Mouse (Mus musculus) forebrain, embryonic 14.5 days (tissue): ENCODE measurements at regions not wholly inside any gene's neighbourhood (a gene's known extent, or its start where the extent isn't known, plus 50 kb on each side); places are given as distances from the start of the nearest gene placed in this dataset.

Source experiments
- ATAC-seq: fragments of 200-750 bp; cut with Nextera tagmentation; 2 replicates; pipeline ENCODE4 v1.8.0; 2017; ENCODE audit warnings: mild to moderate bottlenecking, moderate library complexity
- DNase-seq: peaks from one replicate; pipeline ENCODE4 v3.0.0-alpha.2; 2015; ENCODE audit warnings: low spot score
- H3K27ac ChIP-seq: fragments of 300-500 bp; sonication (generic); 2 replicates; pipeline ENCODE4 v1.5.1; 2014; ENCODE audit warnings: low read depth, mild to moderate bottlenecking, control low read depth, low read length, moderate library complexity
- H3K27me3 ChIP-seq: fragments of 300-500 bp; sonication (generic); replicated peaks from 2 replicates; pipeline ENCODE4 v1.6.1; 2014; ENCODE audit warnings: low read length, control low read depth, mixed read lengths; ENCODE audit not compliant: control insufficient read depth, insufficient read depth
- H3K36me3 ChIP-seq: fragments of 300-500 bp; sonication (generic); 2 replicates; pipeline ENCODE4 v1.6.1; 2014; ENCODE audit warnings: low read length, control low read depth; ENCODE audit not compliant: control insufficient read depth, insufficient read depth
- H3K4me1 ChIP-seq: fragments of 300-500 bp; sonication (generic); 2 replicates; pipeline ENCODE4 v1.6.1; 2014; ENCODE audit warnings: antibody characterized with exemption, low read length, control low read depth; ENCODE audit not compliant: control insufficient read depth, insufficient read depth
- H3K4me2 ChIP-seq: fragments of 300-500 bp; sonication (generic); 2 replicates; pipeline ENCODE4 v1.6.1; 2014; ENCODE audit warnings: mild to moderate bottlenecking, control low read depth, low read length
- H3K4me3 ChIP-seq: fragments of 300-500 bp; sonication (generic); 2 replicates; pipeline ENCODE4 v1.5.1; 2014; ENCODE audit warnings: low read depth, low read length, control low read depth
- H3K9ac ChIP-seq: fragments of 300-500 bp; sonication (generic); 2 replicates; pipeline ENCODE4 v1.6.1; 2014; ENCODE audit warnings: mild to moderate bottlenecking, low read length, control low read depth, moderate library complexity
- H3K9me3 ChIP-seq: fragments of 300-500 bp; sonication (generic); replicated peaks from 2 replicates; pipeline ENCODE4 v1.6.1; 2016; ENCODE audit warnings: low read length, control low read depth, mixed read lengths; ENCODE audit not compliant: control insufficient read depth
- WGBS: fragments of 180-500 bp; shearing (Covaris S2); extraction: QIAGEN DNeasy Blood & Tissue Kit; methylation state at CpG from one replicate; pipeline ENCODE4 v1.1.7; 2014; 5-methylcytosine and 5-hydroxymethylcytosine counted together

- H3K4me2 ChIP-seq, result no peak overlapping the region
- H3K27ac ChIP-seq, result no peak overlapping the region
- no peaks in the 10 kb centered on the region for H3K9me3 ChIP-seq
- no peaks in the 10 kb centered on the region for H3K4me1 ChIP-seq
- H3K36me3 ChIP-seq, result no peaks in the 10 kb centered on the region
- no peak overlapping the region for H3K4me3 ChIP-seq
- no peak for ATAC-seq
- no peaks in the 10 kb centered on the region for H3K27me3 ChIP-seq
- DNase-seq, result no peak
- H3K9ac ChIP-seq, result no peak overlapping the region
- WGBS, result 80% methylated on average over 1 of the region's 1 CpGs
Observed at GRCm38 (mm10) chr10:46905337-46905736, 1327.7 kb downstream of the Hace1 start.

GRCm38 (mm10) chr10:46922527-46923200 is 1345.0 kb downstream of the Hace1 start:
- Histone ChIP-seq H3K4me2 (no peak overlapping the region), H3K4me3 (no peak overlapping the region), H3K4me1 (peaks cover 4% of the 10 kb centered on the region; the same call in 1 of the 2 replicates), H3K9me3 (no peaks in the 10 kb centered on the region), H3K27ac (peak overlapping the region; percentile 30; the same call in 1 of the 2 replicates), H3K27me3 (no peaks in the 10 kb centered on the region), H3K9ac (no peak overlapping the region), H3K36me3 (no peaks in the 10 kb centered on the region)
- DNase-seq (peak; percentile 69), ATAC-seq (peak; percentile 92)
- 3% methylated on average over 7 of the region's 7 CpGs for WGBS

- DNase-seq, result peak; percentile 11
- Histone ChIP-seq H3K9me3 (no peaks in the 10 kb centered on the region), H3K36me3 (no peaks in the 10 kb centered on the region), H3K4me1 (no peaks in the 10 kb centered on the region), H3K27me3 (no peaks in the 10 kb centered on the region), H3K27ac (no peak overlapping the region), H3K4me2 (no peak overlapping the region), H3K9ac (no peak overlapping the region), H3K4me3 (no peak overlapping the region)
- ATAC-seq, result no peak
Observed at GRCm38 (mm10) chr10:46934311-46934710, 1356.7 kb downstream of the Hace1 start.

GRCm38 (mm10) chr10:46936248-46936970 is 1358.8 kb downstream of the Hace1 start:
- H3K9me3 ChIP-seq, result no peaks in the 10 kb centered on the region
- 13% methylated on average over 5 of the region's 5 CpGs for WGBS
- peak; percentile 72 for ATAC-seq

GRCm38 (mm10) chr10:46939338-46939737 is 1361.7 kb downstream of the Hace1 start:
- Histone ChIP-seq H3K4me2 (no peak overlapping the region), H3K27ac (no peak overlapping the region), H3K4me1 (no peaks in the 10 kb centered on the region), H3K4me3 (no peak overlapping the region), H3K36me3 (no peaks in the 10 kb centered on the region), H3K27me3 (no peaks in the 10 kb centered on the region), H3K9ac (no peak overlapping the region), H3K9me3 (no peaks in the 10 kb centered on the region)
- no peak for DNase-seq
- ATAC-seq, result no peak
- 67% methylated on average over 1 of the region's 1 CpGs for WGBS

More at GRCm38 (mm10) chr10:46936248-46936970, 1358.8 kb downstream of the Hace1 start:
- Histone ChIP-seq H3K36me3 (no peaks in the 10 kb centered on the region), H3K4me1 (no peaks in the 10 kb centered on the region), H3K27me3 (no peaks in the 10 kb centered on the region), H3K9ac (no peak overlapping the region), H3K4me3 (no peak overlapping the region), H3K27ac (no peak overlapping the region), H3K4me2 (no peak overlapping the region)
- peak; percentile 39 for DNase-seq

GRCm38 (mm10) chr10:46939819-46940218 is 1362.2 kb downstream of the Hace1 start:
- no peaks in the 10 kb centered on the region for H3K27me3 ChIP-seq
- H3K9me3 ChIP-seq, result no peaks in the 10 kb centered on the region
- 56% methylated on average over 2 of the region's 2 CpGs for WGBS
- no peak overlapping the region for H3K4me3 ChIP-seq
- H3K9ac ChIP-seq, result no peak overlapping the region
- ATAC-seq (no peak), DNase-seq (peak; percentile 6)
- no peak overlapping the region for H3K27ac ChIP-seq
- no peaks in the 10 kb centered on the region for H3K4me1 ChIP-seq
- H3K36me3 ChIP-seq, result no peaks in the 10 kb centered on the region
- H3K4me2 ChIP-seq, result no peak overlapping the region

- 90% methylated on average over 4 of the region's 4 CpGs for WGBS
- ATAC-seq (no peak), DNase-seq (no peak)
- H3K9ac ChIP-seq, result no peak overlapping the region
- H3K27ac ChIP-seq, result no peak overlapping the region
- H3K9me3 ChIP-seq, result no peaks in the 10 kb centered on the region
- no peaks in the 10 kb centered on the region for H3K36me3 ChIP-seq
- no peaks in the 10 kb centered on the region for H3K4me1 ChIP-seq
- H3K27me3 ChIP-seq, result no peaks in the 10 kb centered on the region
- no peak overlapping the region for H3K4me3 ChIP-seq
- no peak overlapping the region for H3K4me2 ChIP-seq
Observed at GRCm38 (mm10) chr10:46952940-46953339, 1375.3 kb downstream of the Hace1 start.

GRCm38 (mm10) chr10:46954701-46955100 is 1377.1 kb downstream of the Hace1 start:
- H3K27ac ChIP-seq, result no peak overlapping the region

GRCm38 (mm10) chr10:46980410-46980809 is 1402.8 kb downstream of the Hace1 start:
- Histone ChIP-seq H3K4me1 (no peaks in the 10 kb centered on the region), H3K36me3 (no peaks in the 10 kb centered on the region), H3K27me3 (no peaks in the 10 kb centered on the region), H3K9ac (no peak overlapping the region), H3K4me3 (no peak overlapping the region), H3K27ac (no peak overlapping the region), H3K9me3 (no peaks in the 10 kb centered on the region), H3K4me2 (no peak overlapping the region)
- ATAC-seq, result no peak
- DNase-seq, result no peak

More at GRCm38 (mm10) chr10:46954701-46955100, 1377.1 kb downstream of the Hace1 start:
- 94% methylated on average over 1 of the region's 1 CpGs for WGBS
- ATAC-seq, result no peak
- Histone ChIP-seq H3K9ac (no peak overlapping the region), H3K4me2 (no peak overlapping the region), H3K36me3 (no peaks in the 10 kb centered on the region), H3K27me3 (no peaks in the 10 kb centered on the region), H3K4me1 (no peaks in the 10 kb centered on the region), H3K4me3 (no peak overlapping the region), H3K9me3 (no peaks in the 10 kb centered on the region)
- no peak for DNase-seq
